Mouse (Mus musculus): ENCODE measurements around the gene Lck.

GRCm38 (mm10) chr4:129568366-129568765 is 5.1 kb downstream of the Lck start:
- no peak for TF ChIP-seq CTCF (IDR thresholded peaks at IDR 0.05)
- TF ChIP-seq EP300 (IDR thresholded peaks at IDR 0.05): no peak

Data from lung, postnatal 0 days (tissue).